Mouse (Mus musculus): Measurements from ENCODE around the gene Rfx2.

- TF ChIP-seq POLR2AphosphoS5 (IDR thresholded peaks at IDR 0.05; ENCODE audit: insufficient replicate concordance, low read depth, low read length) (no peak), CTCF (IDR thresholded peaks at IDR 0.05; ENCODE audit: low read depth, low read length) (no peak), GATA1 (IDR thresholded peaks at IDR 0.05; ENCODE audit: borderline replicate concordance, low read length) (no peak), TAL1 (conservative IDR thresholded peaks at IDR 0.05; ENCODE audit: low read depth, low read length) (no peak)
Measured at GRCm38 (mm10) chr17:56728117-56728516, 102.7 kb downstream of the Rfx2 start.
